Mouse (Mus musculus) liver, embryonic 14.5 days (tissue): Measurements from ENCODE around the gene Fam89b. TPM values are rescaled to one million over a fixed set of nuclear protein-coding genes. Genes with fewer than 3 reads are reported as not detected.

ENCODE experiments used
- ATAC-seq: fragments of 200-750 bp; cut with Nextera tagmentation; 2 replicates; pipeline ENCODE4 v1.8.0; 2017; ENCODE audit warnings: moderate number of reproducible peaks, mild to moderate bottlenecking, moderate library complexity; ENCODE audit not compliant: insufficient read depth
- DNase-seq, 3 experiments: peaks; one replicate each; pipeline ENCODE4 v3.0.0-alpha.2; 2012 to 2013; ENCODE audit warnings: low read depth in 3 of 3, low spot score in 3 of 3
- H3K27ac ChIP-seq: fragments of 300-500 bp; sonication (generic); 2 replicates; pipeline ENCODE4 v1.5.1; 2014; ENCODE audit warnings: moderate library complexity, mild to moderate bottlenecking, control low read depth, inconsistent platforms
- H3K27me3 ChIP-seq: fragments of 300-500 bp; sonication (generic); 2 replicates; pipeline ENCODE4 v1.6.1; 2014; ENCODE audit warnings: mild to moderate bottlenecking, low read length, moderate library complexity; ENCODE audit not compliant: control insufficient read depth, insufficient read depth
- H3K36me3 ChIP-seq: fragments of 300-500 bp; sonication (generic); replicated peaks from 2 replicates; pipeline ENCODE4 v1.6.1; 2014; ENCODE audit warnings: low read depth; ENCODE audit not compliant: control insufficient read depth, insufficient read depth
- H3K4me1 ChIP-seq, 2 experiments: fragments of 200-500 bp in 1 of 2; fragments of 300-500 bp in 1 of 2; sonication (generic) in 1 of 2; replicated peaks; 2 replicates each; pipeline ENCODE4 v1.6.1; 2012 to 2014; ENCODE audit warnings: antibody characterized with exemption in 1 of 2, inconsistent platforms in 1 of 2, low read length in 1 of 2; ENCODE audit not compliant: control insufficient read depth in 2 of 2, insufficient read depth in 2 of 2
- H3K4me2 ChIP-seq: fragments of 300-500 bp; sonication (generic); 2 replicates; pipeline ENCODE4 v1.6.1; 2014; ENCODE audit warnings: low read depth, mild to moderate bottlenecking, control low read depth, moderate library complexity
- H3K4me3 ChIP-seq, 2 experiments: fragments of 200-500 bp in 1 of 2; fragments of 300-500 bp in 1 of 2; sonication (generic) in 1 of 2; 2 replicates each; pipeline ENCODE4 v1.5.1; 2012 to 2014; ENCODE audit warnings: low read depth in 2 of 2, low read length in 2 of 2, mild to moderate bottlenecking in 2 of 2, control low read depth in 1 of 2, inconsistent platforms in 1 of 2, moderate library complexity in 1 of 2; ENCODE audit not compliant: insufficient read depth in 1 of 2
- H3K9ac ChIP-seq: fragments of 300-500 bp; sonication (generic); replicated peaks from 2 replicates; pipeline ENCODE4 v1.6.1; 2014; ENCODE audit warnings: mild to moderate bottlenecking, control low read depth, moderate library complexity
- H3K9me3 ChIP-seq: fragments of 300-500 bp; sonication (generic); 2 replicates; pipeline ENCODE4 v1.6.1; 2016; ENCODE audit warnings: low read length, mixed read lengths; ENCODE audit not compliant: control insufficient read depth
- CTCF ChIP-seq: IDR thresholded peaks from 2 replicates; pipeline ENCODE4 v1.5.1; 2016; ENCODE audit warnings: antibody characterized with exemption, low read depth, control low read depth
- EP300 ChIP-seq: IDR thresholded peaks from 2 replicates; pipeline ENCODE4 v1.6.1; 2016; ENCODE audit warnings: antibody characterized with exemption, low read depth
- WGBS: fragments of 180-500 bp; shearing (Covaris S2); extraction: QIAGEN DNeasy Blood & Tissue Kit; methylation state at CpG from one replicate; pipeline ENCODE4 v1.1.7; 2014; ENCODE audit not compliant: insufficient replicate concordance; 5-methylcytosine and 5-hydroxymethylcytosine counted together
- polyA plus RNA-seq, 2 experiments: library from polyadenylated mRNA; depleted of rRNA in 1 of 2; stranded (reverse) in 1 of 2; unstranded in 1 of 2; fragments of >200 nt; fragmentation: Nextera tagmentation in 1 of 2; extraction: Ambion mirVana in 1 of 2; gene quantifications; 2 replicates each; pipeline versions ENCODE4 v1.2.1 to v1.2.3; 2012 to 2014

Gene Fam89b
- polyA plus RNA-seq, 2 experiments: 41.0 to 44.0 TPM

GRCm38 (mm10) chr19:5743576-5743975 is 14.1 kb upstream of the Fam89b start:
- H3K36me3 ChIP-seq: no peaks in the 10 kb centered on the region
- TF ChIP-seq CTCF (peak; percentile 12; the same call in 1 of the 2 replicates), EP300 (no peak)
- H3K27me3 ChIP-seq: peaks cover 86% of the 10 kb centered on the region
- peaks cover 0 to 5% of the 10 kb centered on the region in 2 experiments; a peak in 2 of 4 replicates for H3K4me1 ChIP-seq
- H3K27ac ChIP-seq: no peak overlapping the region
- DNase-seq: no peak
- ATAC-seq: no peak
- no peaks in the 10 kb centered on the region for H3K9me3 ChIP-seq
- H3K9ac ChIP-seq: no peak overlapping the region
- no peak overlapping the region for H3K4me3 ChIP-seq
- H3K4me2 ChIP-seq: no peak overlapping the region
- WGBS: 40% methylated on average over 5 of the region's 5 CpGs

GRCm38 (mm10) chr19:5742241-5742641 is 12.8 kb upstream of the Fam89b start:
- peak overlapping the region; percentile 65 for H3K4me2 ChIP-seq
- H3K9me3 ChIP-seq: no peaks in the 10 kb centered on the region
- H3K27ac ChIP-seq: no peak overlapping the region
- DNase-seq (no peak), ATAC-seq (no peak)
- H3K27me3 ChIP-seq: peaks cover 82% of the 10 kb centered on the region
- TF ChIP-seq EP300: no peak
- no peak for TF ChIP-seq CTCF
- peak overlapping the region; percentile 30 to 37; a peak in 3 of 4 replicates for H3K4me3 ChIP-seq
- no peaks in the 10 kb centered on the region for H3K36me3 ChIP-seq
- no peak overlapping the region for H3K9ac ChIP-seq
- 10% methylated on average over 32 of the region's 32 CpGs for WGBS
- H3K4me1 ChIP-seq: peaks cover 0 to 5% of the 10 kb centered on the region in 2 experiments; a peak in 2 of 4 replicates

GRCm38 (mm10) chr19:5741641-5742240 is 12.3 kb upstream of the Fam89b start:
- ATAC-seq: no peak

GRCm38 (mm10) chr19:5740320-5741317 is 11.2 kb upstream of the Fam89b start, which contains the start of gene Ltbp3:
Gene Ltbp3 (plus strand): TSS chr19:5740904.
- TF ChIP-seq EP300 (no peak), CTCF (no peak)
- no peak for ATAC-seq
- no peaks in the 10 kb centered on the region for H3K36me3 ChIP-seq
- WGBS: 48% methylated on average over 13 of the region's 14 CpGs
- H3K9ac ChIP-seq: no peak within 1 kb of the TSS
- H3K4me2 ChIP-seq: peak within 1 kb of the TSS; percentile 65
- H3K27ac ChIP-seq: no peak within 1 kb of the TSS
- H3K4me3 ChIP-seq: peak within 1 kb of the TSS in 1 of 2 experiments; percentile 37; a peak in 2 of 4 replicates
- no peaks in the 10 kb centered on the region for H3K4me1 ChIP-seq
- H3K27me3 ChIP-seq: peaks cover 67% of the 10 kb centered on the region
- H3K9me3 ChIP-seq: no peaks in the 10 kb centered on the region
- no peak for DNase-seq

More at GRCm38 (mm10) chr19:5741641-5742240, 12.3 kb upstream of the Fam89b start:
- Histone ChIP-seq H3K9ac (no peak overlapping the region), H3K4me2 (peak overlapping the region; percentile 65), H3K36me3 (no peaks in the 10 kb centered on the region), H3K9me3 (no peaks in the 10 kb centered on the region), H3K27me3 (peaks cover 79% of the 10 kb centered on the region), H3K4me3 (peak overlapping the region; percentile 13 to 37), H3K4me1 (peaks cover 0 to 3% of the 10 kb centered on the region in 2 experiments; a peak in 2 of 4 replicates), H3K27ac (no peak overlapping the region)
- DNase-seq: no peak
- WGBS: 1% methylated on average over 53 of the region's 55 CpGs
- TF ChIP-seq CTCF (no peak), EP300 (no peak)

- H3K27me3 ChIP-seq: peaks cover 61% of the 10 kb centered on the region
Observed at GRCm38 (mm10) chr19:5739446-5739845, 10.0 kb upstream of the Fam89b start.

More at GRCm38 (mm10) chr19:5739446-5739845, 10.0 kb upstream of the Fam89b start:
- H3K4me3 ChIP-seq: no peak overlapping the region
- 48% methylated on average over 2 of the region's 2 CpGs for WGBS
- no peak overlapping the region for H3K4me2 ChIP-seq
- TF ChIP-seq CTCF (no peak), EP300 (no peak)
- no peaks in the 10 kb centered on the region for H3K4me1 ChIP-seq
- no peaks in the 10 kb centered on the region for H3K36me3 ChIP-seq
- H3K9ac ChIP-seq: no peak overlapping the region
- no peak overlapping the region for H3K27ac ChIP-seq
- no peaks in the 10 kb centered on the region for H3K9me3 ChIP-seq
- ATAC-seq: no peak
- no peak for DNase-seq
